Mouse (Mus musculus): ENCODE data around the gene Selenot.
"Not testable (repeated sequence)": the region's sequence is repeated elsewhere in the genome, so short reads cannot be mapped to it uniquely, and the experiment has no call there.

Selenot gene

GRCm38 (mm10) chr3:58576137-58577066, at the start of gene Selenot:
Selenot (plus strand) TSS chr3:58576636.
- in situ Hi-C loops (cut with MboI; ENCODE audit: unreplicated experiment in 2 of 2), result loop anchor here in 1 of 2 experiments (5.0 to 10.0 kb wide), 2 partner anchors 59 to 162 kb away; partner anchors contain the start of gene Tsc22d2

- in situ Hi-C loops (cut with MboI; ENCODE audit: unreplicated experiment in 2 of 2), result loop anchor here in 1 of 2 experiments (25.0 kb wide), 1 partner anchor 701 kb away; no protein-coding TSS in a partner anchor
These were observed 39.9 kb upstream of the Selenot start for GRCm38 (mm10) chr3:58536573-58536972.

- in situ Hi-C loops (cut with MboI; ENCODE audit: unreplicated experiment in 2 of 2), result no loop called here
These were observed 24.2 kb upstream of the Selenot start for GRCm38 (mm10) chr3:58552001-58552811.

GRCm38 (mm10) chr3:58556649-58557048, 19.8 kb upstream of the Selenot start:
- in situ Hi-C loops (cut with MboI; ENCODE audit: unreplicated experiment in 2 of 2), result no loop called here

GRCm38 (mm10) chr3:58559887-58560286, 16.5 kb upstream of the Selenot start:
- in situ Hi-C loops (cut with MboI; ENCODE audit: unreplicated experiment in 2 of 2), result no loop called here

GRCm38 (mm10) chr3:58561437-58561836, 15.0 kb upstream of the Selenot start:
- in situ Hi-C loops (cut with MboI; ENCODE audit: unreplicated experiment in 2 of 2), result no loop called here

- in situ Hi-C loops (cut with MboI; ENCODE audit: unreplicated experiment in 2 of 2), result loop anchor here (5.0 to 10.0 kb wide), 2 partner anchors 39 to 156 kb away; partner anchors contain the start of gene Tsc22d2 (in 1 of the 2)
These were observed 5.6 kb upstream of the Selenot start for GRCm38 (mm10) chr3:58570821-58571220.

GRCm38 (mm10) chr3:58577067-58577503, 649 bp downstream of the Selenot start:
- in situ Hi-C loops (cut with MboI; ENCODE audit: unreplicated experiment in 2 of 2), result loop anchor here in 1 of 2 experiments (5.0 to 10.0 kb wide), 2 partner anchors 60 to 162 kb away; partner anchors contain the start of gene Tsc22d2

- in situ Hi-C loops (cut with MboI; ENCODE audit: unreplicated experiment in 2 of 2), result loop anchor here in 1 of 2 experiments (5.0 to 10.0 kb wide), 2 partner anchors 60 to 163 kb away; partner anchors contain the start of gene Tsc22d2
These were observed 1.1 kb downstream of the Selenot start for GRCm38 (mm10) chr3:58577506-58578050.

GRCm38 (mm10) chr3:58581530-58581929, 5.1 kb downstream of the Selenot start:
- in situ Hi-C loops (cut with MboI; ENCODE audit: unreplicated experiment in 2 of 2), result no loop called here

GRCm38 (mm10) chr3:58582297-58582696, 5.9 kb downstream of the Selenot start:
- in situ Hi-C loops (cut with MboI; ENCODE audit: unreplicated experiment in 2 of 2), result no loop called here

- in situ Hi-C loops (cut with MboI; ENCODE audit: unreplicated experiment in 2 of 2), result no loop called here
These were observed 6.5 kb downstream of the Selenot start for GRCm38 (mm10) chr3:58582788-58583426.

GRCm38 (mm10) chr3:58590544-58590943, 14.1 kb downstream of the Selenot start:
- in situ Hi-C loops (cut with MboI; ENCODE audit: unreplicated experiment in 2 of 2), result not testable (repeated sequence)

- in situ Hi-C loops (cut with MboI; ENCODE audit: unreplicated experiment in 2 of 2), result not testable (repeated sequence)
These were observed 16.2 kb downstream of the Selenot start for GRCm38 (mm10) chr3:58592666-58593065.

GRCm38 (mm10) chr3:58593623-58594022, 17.2 kb downstream of the Selenot start:
- in situ Hi-C loops (cut with MboI; ENCODE audit: unreplicated experiment in 2 of 2), result no loop called here

GRCm38 (mm10) chr3:58608506-58608905, 32.1 kb downstream of the Selenot start:
- in situ Hi-C loops (cut with MboI; ENCODE audit: unreplicated experiment in 2 of 2), result loop anchor here in 1 of 2 experiments (25.0 kb wide), 1 partner anchor 1346 kb away; no protein-coding TSS in a partner anchor

- in situ Hi-C loops (cut with MboI; ENCODE audit: unreplicated experiment in 2 of 2), result loop anchor here in 1 of 2 experiments (25.0 kb wide), 1 partner anchor 1348 kb away; no protein-coding TSS in a partner anchor
These were observed 33.5 kb downstream of the Selenot start for GRCm38 (mm10) chr3:58609985-58610384.

GRCm38 (mm10) chr3:58621066-58621465, 44.6 kb downstream of the Selenot start:
- in situ Hi-C loops (cut with MboI; ENCODE audit: unreplicated experiment in 2 of 2), result loop anchor here in 1 of 2 experiments (25.0 kb wide), 1 partner anchor 1359 kb away; no protein-coding TSS in a partner anchor

GRCm38 (mm10) chr3:58622665-58623394, 46.4 kb downstream of the Selenot start:
- in situ Hi-C loops (cut with MboI; ENCODE audit: unreplicated experiment in 2 of 2), result loop anchor here in 1 of 2 experiments (25.0 kb wide), 1 partner anchor 1361 kb away; no protein-coding TSS in a partner anchor

Measured in v-Abl transformed pro-B cells (cell line).